Mouse (Mus musculus): ENCODE measurements around the gene Gata3. TPM values are rescaled to one million over a fixed set of nuclear protein-coding genes. Genes with fewer than 3 reads are reported as not detected.

Gata3 gene
- polyA plus RNA-seq, 1 experiment from 2014 or later: 7.5 TPM

GRCm38 (mm10) chr2:9867092-9867825, 22.6 kb downstream of the Gata3 start:
- DNase-seq (ENCODE audit: low spot score) (no peak), ATAC-seq (ENCODE audit: low FRiP score, low TSS enrichment) (no peak)
- no peak overlapping the region for H3K4me3 ChIP-seq (ENCODE audit: low read depth, low read length)
- no peaks in the 10 kb centered on the region for H3K4me1 ChIP-seq (replicated peaks; ENCODE audit: control insufficient read depth, insufficient read depth)
- H3K27me3 ChIP-seq (ENCODE audit: control insufficient read depth, insufficient read depth, low read length): 0 out of 2 replicates have a peak, but pooled peaks cover 2% of the 10 kb centered on the region
- no peak for TF ChIP-seq CTCF (IDR thresholded peaks at IDR 0.05; ENCODE audit: low read depth)
- no peak overlapping the region for H3K9ac ChIP-seq (ENCODE audit: low read length)
- H3K36me3 ChIP-seq (ENCODE audit: control insufficient read depth, insufficient read depth, low read length): no peaks in the 10 kb centered on the region
- no peaks in the 10 kb centered on the region for H3K9me3 ChIP-seq (ENCODE audit: control insufficient read depth, low read length)
- no peak overlapping the region for H3K4me2 ChIP-seq (replicated peaks; ENCODE audit: low read depth)
- H3K27ac ChIP-seq (replicated peaks): no peak overlapping the region
- 55% methylated on average over 12 of the region's 12 CpGs for WGBS

DNA sequence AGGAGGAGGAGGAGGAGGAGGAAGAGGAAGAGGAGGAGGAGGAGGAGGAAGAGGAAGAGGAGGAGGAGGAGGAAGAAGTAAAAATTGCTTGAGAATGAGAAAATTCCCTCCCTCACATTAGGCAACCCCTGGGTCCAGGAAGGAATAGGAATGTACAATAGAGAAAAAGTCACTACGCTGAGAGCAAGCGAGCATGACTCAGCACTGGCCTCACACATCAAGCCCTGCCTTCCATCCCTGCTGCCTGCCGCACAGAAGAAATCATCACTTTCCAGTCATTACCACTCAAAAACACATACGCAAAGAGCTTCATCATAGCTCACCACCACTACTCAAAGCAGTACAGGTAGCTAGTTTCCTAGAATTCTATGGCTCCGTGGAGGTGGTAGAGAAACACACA, 29.1 kb downstream of the Gata3 start:
- Histone ChIP-seq H3K4me1 (replicated peaks; ENCODE audit: control insufficient read depth, insufficient read depth) (no peaks in the 10 kb centered on the region), H3K27me3 (ENCODE audit: control insufficient read depth, insufficient read depth, low read length) (no peaks in the 10 kb centered on the region), H3K4me3 (ENCODE audit: low read depth, low read length) (no peak overlapping the region), H3K27ac (replicated peaks) (no peak overlapping the region), H3K36me3 (ENCODE audit: control insufficient read depth, insufficient read depth, low read length) (no peaks in the 10 kb centered on the region), H3K4me2 (replicated peaks; ENCODE audit: low read depth) (no peak overlapping the region), H3K9me3 (ENCODE audit: control insufficient read depth, low read length) (no peaks in the 10 kb centered on the region), H3K9ac (ENCODE audit: low read length) (no peak overlapping the region)
- DNase-seq (ENCODE audit: low spot score) (no peak), ATAC-seq (ENCODE audit: low FRiP score, low TSS enrichment) (no peak)
- WGBS: 66% methylated on average over 5 of the region's 5 CpGs
- TF ChIP-seq EP300 (optimal IDR thresholded peaks at IDR 0.05) (no peak), CTCF (IDR thresholded peaks at IDR 0.05; ENCODE audit: low read depth) (no peak)

DNA sequence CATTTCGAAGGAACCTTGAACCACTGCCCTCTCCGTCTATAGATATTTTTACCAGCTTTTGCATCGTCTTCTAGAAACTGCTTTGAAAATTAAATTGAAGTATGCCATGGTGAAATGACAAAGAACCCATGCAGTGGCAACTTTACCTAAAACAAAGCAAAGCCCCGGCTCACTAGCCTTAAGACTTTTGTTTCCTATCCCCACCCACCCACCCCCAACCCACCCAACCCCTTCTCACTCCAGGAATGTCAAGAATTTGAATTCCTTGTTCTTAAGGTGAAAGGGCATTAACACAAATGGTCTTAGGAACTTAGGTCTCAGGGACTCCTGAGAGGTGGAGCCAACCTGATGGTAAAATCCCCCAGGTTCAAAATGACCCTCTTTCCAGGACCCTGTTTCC, 34.0 kb downstream of the Gata3 start:
- ATAC-seq (ENCODE audit: low FRiP score, low TSS enrichment): no peak
- TF ChIP-seq EP300 (optimal IDR thresholded peaks at IDR 0.05): no peak
- Histone ChIP-seq H3K4me2 (replicated peaks; ENCODE audit: low read depth) (no peak overlapping the region), H3K27ac (replicated peaks) (no peak overlapping the region), H3K9ac (ENCODE audit: low read length) (no peak overlapping the region), H3K36me3 (ENCODE audit: control insufficient read depth, insufficient read depth, low read length) (no peaks in the 10 kb centered on the region), H3K27me3 (ENCODE audit: control insufficient read depth, insufficient read depth, low read length) (no peaks in the 10 kb centered on the region), H3K4me3 (ENCODE audit: low read depth, low read length) (no peak overlapping the region), H3K4me1 (replicated peaks; ENCODE audit: control insufficient read depth, insufficient read depth) (no peaks in the 10 kb centered on the region), H3K9me3 (ENCODE audit: control insufficient read depth, low read length) (no peaks in the 10 kb centered on the region)
- WGBS: 50% methylated on average over 4 of the region's 4 CpGs
- no peak for DNase-seq (ENCODE audit: low spot score)

GRCm38 (mm10) chr2:9852851-9853576, 36.8 kb downstream of the Gata3 start:
- H3K4me2 ChIP-seq (replicated peaks; ENCODE audit: low read depth): no peak overlapping the region
- H3K9me3 ChIP-seq (ENCODE audit: control insufficient read depth, low read length): no peaks in the 10 kb centered on the region
- no peak overlapping the region for H3K27ac ChIP-seq (replicated peaks)
- no peaks in the 10 kb centered on the region for H3K27me3 ChIP-seq (ENCODE audit: control insufficient read depth, insufficient read depth, low read length)
- ATAC-seq (ENCODE audit: low FRiP score, low TSS enrichment) (no peak), DNase-seq (ENCODE audit: low spot score) (no peak)
- H3K4me3 ChIP-seq (ENCODE audit: low read depth, low read length): no peak overlapping the region
- no peaks in the 10 kb centered on the region for H3K36me3 ChIP-seq (ENCODE audit: control insufficient read depth, insufficient read depth, low read length)
- H3K4me1 ChIP-seq (replicated peaks; ENCODE audit: control insufficient read depth, insufficient read depth): no peaks in the 10 kb centered on the region
- no peak overlapping the region for H3K9ac ChIP-seq (ENCODE audit: low read length)
- 28% methylated on average over 13 of the region's 13 CpGs for WGBS
- TF ChIP-seq CTCF (IDR thresholded peaks at IDR 0.05; ENCODE audit: low read depth): no peak
- TF ChIP-seq EP300 (optimal IDR thresholded peaks at IDR 0.05): no peak

DNA sequence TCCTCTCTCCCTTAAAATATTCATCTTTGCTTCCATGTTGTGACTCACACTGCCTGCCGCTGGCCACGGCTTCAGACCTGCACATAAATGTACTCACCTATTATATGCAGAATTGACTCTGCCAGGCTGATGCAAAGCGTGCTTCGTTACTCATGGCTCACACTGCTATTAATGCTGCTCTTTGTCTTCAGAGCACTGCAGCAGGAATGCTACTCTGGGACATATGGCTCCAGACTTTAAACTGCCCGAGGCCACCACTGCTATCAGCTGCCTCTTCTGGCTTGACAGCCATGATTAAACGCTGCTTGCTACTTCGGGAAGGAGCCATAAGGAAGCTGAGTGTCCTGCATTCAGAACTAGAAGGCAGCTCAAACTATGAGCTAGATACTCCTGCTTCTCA, 54.6 kb downstream of the Gata3 start:
- WGBS: 48% methylated on average over 7 of the region's 7 CpGs
- no peak for DNase-seq (ENCODE audit: low spot score)

DNA sequence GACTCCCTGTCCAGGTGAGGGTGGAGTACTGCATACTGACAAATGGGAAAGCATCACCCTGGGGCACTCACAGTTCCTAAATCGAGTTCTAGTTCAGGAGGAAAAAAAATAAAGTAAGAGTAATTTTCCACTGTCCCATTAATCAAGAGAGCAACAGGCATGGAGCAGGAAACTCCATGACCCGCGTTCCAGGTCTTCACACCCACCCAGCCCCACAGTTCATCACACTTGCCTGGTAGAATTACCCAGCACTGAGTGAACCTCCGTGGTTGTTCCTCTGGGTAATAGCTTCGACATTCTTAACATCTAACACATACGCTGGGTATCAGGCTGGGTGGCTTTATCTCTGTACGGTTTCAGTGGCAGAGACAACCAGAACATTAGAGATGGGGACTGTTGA, 56.1 kb downstream of the Gata3 start:
- no peak for ATAC-seq (ENCODE audit: low FRiP score, low TSS enrichment)
- no peak overlapping the region for H3K4me3 ChIP-seq (ENCODE audit: low read depth, low read length)
- H3K36me3 ChIP-seq (ENCODE audit: control insufficient read depth, insufficient read depth, low read length): no peaks in the 10 kb centered on the region
- no peaks in the 10 kb centered on the region for H3K27me3 ChIP-seq (ENCODE audit: control insufficient read depth, insufficient read depth, low read length)
- no peak overlapping the region for H3K27ac ChIP-seq (replicated peaks)
- 59% methylated on average over 7 of the region's 7 CpGs for WGBS
- H3K4me1 ChIP-seq (replicated peaks; ENCODE audit: control insufficient read depth, insufficient read depth): no peaks in the 10 kb centered on the region
- TF ChIP-seq EP300 (optimal IDR thresholded peaks at IDR 0.05) (no peak), CTCF (IDR thresholded peaks at IDR 0.05; ENCODE audit: low read depth) (no peak)
- no peak overlapping the region for H3K4me2 ChIP-seq (replicated peaks; ENCODE audit: low read depth)
- H3K9ac ChIP-seq (ENCODE audit: low read length): no peak overlapping the region
- H3K9me3 ChIP-seq (ENCODE audit: control insufficient read depth, low read length): no peaks in the 10 kb centered on the region
- no peak for DNase-seq (ENCODE audit: low spot score)

More for the DNA sequence above, 54.6 kb downstream of the Gata3 start:
- Histone ChIP-seq H3K9ac (ENCODE audit: low read length) (no peak overlapping the region), H3K27ac (replicated peaks) (no peak overlapping the region), H3K9me3 (ENCODE audit: control insufficient read depth, low read length) (no peaks in the 10 kb centered on the region), H3K27me3 (ENCODE audit: control insufficient read depth, insufficient read depth, low read length) (no peaks in the 10 kb centered on the region), H3K4me1 (replicated peaks; ENCODE audit: control insufficient read depth, insufficient read depth) (no peaks in the 10 kb centered on the region), H3K4me2 (replicated peaks; ENCODE audit: low read depth) (no peak overlapping the region), H3K36me3 (ENCODE audit: control insufficient read depth, insufficient read depth, low read length) (no peaks in the 10 kb centered on the region), H3K4me3 (ENCODE audit: low read depth, low read length) (no peak overlapping the region)
- TF ChIP-seq CTCF (IDR thresholded peaks at IDR 0.05; ENCODE audit: low read depth): no peak
- TF ChIP-seq EP300 (optimal IDR thresholded peaks at IDR 0.05): no peak
- ATAC-seq (ENCODE audit: low FRiP score, low TSS enrichment): no peak
